Mouse (Mus musculus) hindbrain, embryonic 16.5 days (tissue): ENCODE measurements around the gene Slc8a1. TPM values are rescaled to one million over a fixed set of nuclear protein-coding genes. Genes with fewer than 3 reads are reported as not detected.

Experiments
- ATAC-seq: fragments of 200-750 bp; cut with Nextera tagmentation; 2 replicates; pipeline ENCODE4 v1.8.0; 2017; ENCODE audit warnings: moderate TSS enrichment, moderate library complexity
- H3K27ac ChIP-seq: fragments of 300-500 bp; sonication (generic); 2 replicates; pipeline ENCODE4 v1.5.1; 2014; ENCODE audit warnings: low read depth, mild to moderate bottlenecking, control low read depth, low read length, moderate library complexity
- H3K27me3 ChIP-seq: fragments of 300-500 bp; sonication (generic); replicated peaks from 2 replicates; pipeline ENCODE4 v1.6.1; 2014; ENCODE audit warnings: low read length; ENCODE audit not compliant: control insufficient read depth, insufficient read depth
- H3K36me3 ChIP-seq: fragments of 300-500 bp; sonication (generic); 2 replicates; pipeline ENCODE4 v1.6.1; 2014; ENCODE audit warnings: mild to moderate bottlenecking, low read length, moderate library complexity, mixed read lengths; ENCODE audit not compliant: control insufficient read depth, insufficient read depth
- H3K4me1 ChIP-seq: fragments of 300-500 bp; sonication (generic); 2 replicates; pipeline ENCODE4 v1.6.1; 2014; ENCODE audit warnings: low read depth, low read length; ENCODE audit not compliant: control insufficient read depth, insufficient read depth
- H3K4me2 ChIP-seq: fragments of 300-500 bp; sonication (generic); 2 replicates; pipeline ENCODE4 v1.6.1; 2014; ENCODE audit warnings: mild to moderate bottlenecking, low read length, control low read depth, moderate library complexity
- H3K4me3 ChIP-seq: fragments of 300-500 bp; sonication (generic); 2 replicates; pipeline ENCODE4 v1.5.1; 2014; ENCODE audit warnings: mild to moderate bottlenecking, low read length, control low read depth, moderate library complexity
- H3K9ac ChIP-seq: fragments of 300-500 bp; sonication (generic); 2 replicates; pipeline ENCODE4 v1.6.1; 2014; ENCODE audit warnings: low read depth, mild to moderate bottlenecking, control low read depth, low read length, moderate library complexity
- H3K9me3 ChIP-seq: fragments of 300-500 bp; sonication (generic); 2 replicates; pipeline ENCODE4 v1.6.1; 2014; ENCODE audit warnings: mild to moderate bottlenecking, low read length, moderate library complexity; ENCODE audit not compliant: control insufficient read depth
- WGBS: fragments of 180-500 bp; shearing (Covaris S2); extraction: QIAGEN DNeasy Blood & Tissue Kit; methylation state at CpG from one replicate; pipeline ENCODE4 v1.1.7; 2014; 5-methylcytosine and 5-hydroxymethylcytosine counted together
- polyA plus RNA-seq: library from polyadenylated mRNA; unstranded; fragments of >200 nt; fragmentation: Nextera tagmentation; extraction: Ambion mirVana; gene quantifications from 2 replicates; pipeline ENCODE4 v1.2.1, GENCODE M21; 2015

Slc8a1 gene
- polyA plus RNA-seq, 1 experiment from 2014 or later: 19.7 TPM

DNA sequence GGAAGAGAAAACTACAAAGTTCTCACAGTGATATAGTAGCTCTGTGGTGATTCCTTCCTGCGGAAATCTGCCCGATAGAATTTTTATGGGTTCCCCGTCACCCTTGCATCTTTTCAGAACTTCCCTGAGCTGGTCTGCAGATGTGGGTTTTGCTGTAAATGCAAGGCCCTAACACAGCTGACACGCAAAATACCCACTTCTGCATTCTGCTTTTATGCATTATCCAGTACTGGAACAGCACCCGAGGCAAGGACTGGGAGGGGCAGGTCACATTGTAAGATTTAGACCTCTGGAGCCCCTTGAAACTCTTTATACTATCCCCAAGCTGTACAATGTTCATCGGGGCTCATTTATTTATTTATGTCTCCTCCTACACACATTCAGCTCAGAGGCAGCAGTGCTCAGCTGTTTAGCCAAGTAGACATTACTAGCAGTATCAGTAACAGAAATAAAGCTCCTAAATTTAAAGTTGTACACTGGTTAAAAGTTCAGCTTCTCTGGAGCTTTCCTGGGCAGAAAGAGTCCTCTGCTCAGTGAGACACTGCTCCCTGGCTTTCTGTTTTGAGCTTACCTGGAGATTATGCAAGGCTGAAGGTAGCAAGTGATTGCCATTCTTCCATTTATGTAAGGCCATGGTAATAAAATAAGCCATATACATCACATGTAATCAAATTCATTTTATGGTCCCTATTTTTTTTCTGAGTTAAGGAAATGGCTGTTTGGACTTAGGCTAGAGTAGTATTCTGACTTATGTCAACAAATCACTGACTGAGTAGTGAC is 186.1 kb downstream of the Slc8a1 start:
- no peak overlapping the region for H3K4me2 ChIP-seq
- no peaks in the 10 kb centered on the region for H3K36me3 ChIP-seq
- H3K27me3 ChIP-seq: no peaks in the 10 kb centered on the region
- 78% methylated on average over 6 of the region's 6 CpGs for WGBS
- no peak overlapping the region for H3K4me3 ChIP-seq
- H3K4me1 ChIP-seq: no peaks in the 10 kb centered on the region
- H3K27ac ChIP-seq: no peak overlapping the region
- no peak for ATAC-seq
- no peak overlapping the region for H3K9ac ChIP-seq
- no peaks in the 10 kb centered on the region for H3K9me3 ChIP-seq

DNA sequence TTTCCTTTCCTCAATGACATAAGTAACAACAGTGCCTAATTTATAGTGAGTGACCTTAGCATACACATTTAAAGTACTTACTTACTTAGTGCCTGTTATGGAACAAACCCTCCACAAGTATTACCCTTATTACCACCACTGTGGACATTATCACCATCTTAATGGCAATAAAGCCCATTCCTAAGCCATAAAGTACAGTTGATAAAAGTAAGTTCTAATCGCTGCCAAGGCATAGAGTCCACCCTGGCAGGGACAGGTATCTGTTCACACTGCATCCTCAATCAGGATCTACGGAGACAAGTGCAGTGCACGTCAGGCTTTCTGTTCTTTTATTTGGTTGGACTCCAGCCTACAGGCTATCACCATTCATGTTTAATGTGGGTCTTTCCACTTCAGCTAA is 187.3 kb downstream of the Slc8a1 start:
- no peak overlapping the region for H3K9ac ChIP-seq
- no peak for ATAC-seq
- H3K4me3 ChIP-seq: no peak overlapping the region
- H3K9me3 ChIP-seq: no peaks in the 10 kb centered on the region
- H3K4me1 ChIP-seq: no peaks in the 10 kb centered on the region
- H3K36me3 ChIP-seq: no peaks in the 10 kb centered on the region
- H3K4me2 ChIP-seq: no peak overlapping the region
- 84% methylated on average over 3 of the region's 3 CpGs for WGBS
- no peak overlapping the region for H3K27ac ChIP-seq
- no peaks in the 10 kb centered on the region for H3K27me3 ChIP-seq

DNA sequence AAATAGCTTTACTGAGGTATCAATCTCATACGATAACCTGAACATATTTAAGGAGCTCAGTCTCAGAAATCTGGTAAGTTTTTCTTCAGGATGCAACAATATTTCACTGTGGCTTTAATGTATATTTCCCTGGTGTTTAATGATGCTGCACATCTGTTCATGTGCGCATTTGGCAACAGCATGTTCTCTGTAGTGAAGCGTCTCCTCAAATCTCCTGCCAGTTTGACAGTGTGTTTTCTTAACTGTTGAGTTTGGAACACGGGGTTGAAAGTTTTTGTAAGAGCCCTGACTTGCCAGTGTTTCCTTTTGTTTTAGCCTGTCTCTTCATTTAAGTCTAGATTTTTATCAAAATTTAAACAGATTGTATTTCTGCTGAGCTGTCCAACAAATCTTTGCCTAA is 190.2 kb downstream of the Slc8a1 start:
- ATAC-seq: no peak
- 62% methylated on average over 4 of the region's 4 CpGs for WGBS

DNA sequence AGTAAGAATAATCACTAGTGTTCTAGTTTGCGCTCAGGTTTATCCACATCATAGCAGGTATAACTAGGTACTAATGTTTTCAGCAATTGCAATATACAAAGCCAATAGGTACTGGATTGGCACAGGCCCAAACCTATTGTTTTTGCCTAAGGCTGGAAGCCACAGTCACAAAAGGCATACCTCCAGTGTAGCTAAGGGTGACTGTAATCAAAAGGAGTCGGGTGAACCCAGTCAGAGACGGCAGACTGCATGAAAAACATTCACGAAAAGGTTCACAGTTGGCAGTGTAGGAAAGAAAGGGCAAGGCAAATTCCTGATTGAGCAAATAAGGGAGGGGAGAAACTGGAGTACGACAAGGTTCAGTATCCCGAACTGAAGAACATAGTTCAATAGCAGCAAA is 191.7 kb downstream of the Slc8a1 start:
- no peak overlapping the region for H3K27ac ChIP-seq
- H3K9ac ChIP-seq: no peak overlapping the region
- H3K4me1 ChIP-seq: no peaks in the 10 kb centered on the region; the same call in 1 of the 2 replicates
- no peak for ATAC-seq
- no peak overlapping the region for H3K4me2 ChIP-seq
- 49% methylated on average over 6 of the region's 6 CpGs for WGBS
- H3K27me3 ChIP-seq: no peaks in the 10 kb centered on the region
- H3K36me3 ChIP-seq: no peaks in the 10 kb centered on the region
- H3K9me3 ChIP-seq: no peaks in the 10 kb centered on the region
- H3K4me3 ChIP-seq: no peak overlapping the region

More for the DNA sequence above, 190.2 kb downstream of the Slc8a1 start:
- no peak overlapping the region for H3K4me3 ChIP-seq
- no peaks in the 10 kb centered on the region for H3K9me3 ChIP-seq
- H3K27ac ChIP-seq: no peak overlapping the region
- H3K4me2 ChIP-seq: no peak overlapping the region
- no peaks in the 10 kb centered on the region for H3K27me3 ChIP-seq
- no peaks in the 10 kb centered on the region for H3K36me3 ChIP-seq
- H3K9ac ChIP-seq: no peak overlapping the region
- H3K4me1 ChIP-seq: no peaks in the 10 kb centered on the region

DNA sequence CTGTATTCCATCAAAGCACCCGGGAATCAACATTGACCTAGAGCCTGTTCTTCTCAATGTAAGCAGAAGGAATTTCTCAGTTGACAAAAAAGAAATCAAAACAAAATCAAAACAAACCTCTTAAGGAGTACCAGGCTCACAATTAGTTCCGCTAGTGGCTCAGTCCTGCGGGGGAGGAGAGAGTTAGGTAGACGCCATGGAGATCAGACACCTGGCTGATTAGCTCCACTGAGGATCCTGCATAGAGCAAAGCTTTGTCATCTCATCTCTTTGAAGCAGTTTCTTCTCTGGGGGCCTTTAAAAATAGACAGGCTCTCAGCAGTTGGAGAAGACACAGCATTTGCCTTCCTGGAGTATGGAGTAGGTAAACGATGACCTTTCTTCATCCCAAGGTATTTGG is 192.2 kb downstream of the Slc8a1 start:
- Histone ChIP-seq H3K4me1 (no peaks in the 10 kb centered on the region; the same call in 1 of the 2 replicates), H3K9me3 (no peaks in the 10 kb centered on the region), H3K27me3 (no peaks in the 10 kb centered on the region), H3K27ac (no peak overlapping the region), H3K9ac (no peak overlapping the region), H3K4me2 (no peak overlapping the region), H3K36me3 (no peaks in the 10 kb centered on the region), H3K4me3 (no peak overlapping the region)
- ATAC-seq: no peak
- 80% methylated on average over 5 of the region's 5 CpGs for WGBS

DNA sequence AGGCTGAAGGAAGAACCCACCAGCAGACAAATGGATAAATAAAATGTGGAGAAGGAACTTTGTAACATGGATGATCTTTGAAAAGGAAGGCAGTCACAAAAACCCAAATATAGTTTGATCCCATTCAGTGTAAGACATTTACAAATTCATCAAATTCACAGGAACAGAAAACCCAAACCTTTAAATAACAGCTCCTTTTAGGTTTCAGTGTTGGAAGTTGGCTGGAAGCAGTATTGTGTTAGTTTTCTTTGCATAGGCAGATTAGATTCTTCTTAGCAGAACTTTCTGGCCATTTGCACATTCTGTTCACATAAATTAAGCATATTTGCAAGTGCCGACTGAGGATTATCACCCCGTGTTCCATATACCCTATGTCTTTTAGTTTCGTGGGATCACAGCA is 193.3 kb downstream of the Slc8a1 start:
- Histone ChIP-seq H3K36me3 (no peaks in the 10 kb centered on the region), H3K27me3 (no peaks in the 10 kb centered on the region), H3K9ac (no peak overlapping the region), H3K9me3 (no peaks in the 10 kb centered on the region), H3K4me1 (no peaks in the 10 kb centered on the region; the same call in 1 of the 2 replicates), H3K4me2 (no peak overlapping the region), H3K4me3 (no peak overlapping the region), H3K27ac (no peak overlapping the region)
- WGBS: 74% methylated on average over 3 of the region's 3 CpGs
- no peak for ATAC-seq

DNA sequence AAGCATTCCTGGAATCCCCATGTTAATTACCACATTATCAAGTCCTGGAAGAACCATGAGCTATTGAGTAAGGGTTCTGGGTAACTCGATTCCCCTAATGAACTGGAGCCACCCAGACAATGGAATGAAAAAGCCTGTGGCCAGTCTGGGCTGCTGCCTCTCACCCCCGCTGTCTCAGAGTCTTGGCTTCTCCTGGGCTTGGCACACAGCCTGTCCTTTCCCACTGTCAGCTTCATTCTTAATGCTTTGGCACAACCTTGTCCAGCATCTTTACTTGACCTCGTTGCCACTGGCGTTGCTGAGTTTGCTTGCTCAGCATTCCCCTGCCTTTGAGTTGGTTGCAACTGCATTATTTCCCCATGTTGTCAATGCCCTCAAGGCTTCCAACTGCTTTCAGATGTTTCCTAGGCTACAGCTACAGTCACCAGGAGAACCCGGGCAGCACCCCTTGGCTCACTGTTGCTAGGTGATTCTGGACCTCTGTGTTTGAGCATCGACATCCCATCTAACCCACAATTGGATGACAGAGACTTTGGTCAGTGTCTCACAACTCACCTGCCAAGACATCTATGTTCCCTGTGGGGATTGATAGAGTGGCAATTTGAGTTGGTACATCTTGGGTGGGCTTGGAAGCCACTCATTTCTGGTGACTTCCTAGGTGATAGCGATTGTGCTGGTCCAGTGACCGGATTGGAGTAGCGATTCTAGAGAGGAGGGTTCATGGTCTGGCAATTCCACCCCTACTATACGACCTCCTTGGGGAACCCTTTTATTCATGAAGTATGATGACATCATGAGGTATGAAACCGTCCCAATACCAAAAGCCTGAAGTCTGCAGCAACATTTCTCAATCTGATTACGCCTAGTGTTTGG is 195.6 kb downstream of the Slc8a1 start:
- peak; percentile 91 for ATAC-seq
- H3K27me3 ChIP-seq: no peaks in the 10 kb centered on the region
- H3K4me2 ChIP-seq: no peak overlapping the region
- H3K9ac ChIP-seq: no peak overlapping the region
- no peak overlapping the region for H3K4me3 ChIP-seq
- H3K4me1 ChIP-seq: peaks cover 7% of the 10 kb centered on the region
- WGBS: 54% methylated on average over 12 of the region's 12 CpGs
- no peaks in the 10 kb centered on the region for H3K9me3 ChIP-seq
- no peaks in the 10 kb centered on the region for H3K36me3 ChIP-seq
- 0 out of 2 replicates have a peak overlapping the region, but pooled peaks have one; percentile 29 for H3K27ac ChIP-seq

DNA sequence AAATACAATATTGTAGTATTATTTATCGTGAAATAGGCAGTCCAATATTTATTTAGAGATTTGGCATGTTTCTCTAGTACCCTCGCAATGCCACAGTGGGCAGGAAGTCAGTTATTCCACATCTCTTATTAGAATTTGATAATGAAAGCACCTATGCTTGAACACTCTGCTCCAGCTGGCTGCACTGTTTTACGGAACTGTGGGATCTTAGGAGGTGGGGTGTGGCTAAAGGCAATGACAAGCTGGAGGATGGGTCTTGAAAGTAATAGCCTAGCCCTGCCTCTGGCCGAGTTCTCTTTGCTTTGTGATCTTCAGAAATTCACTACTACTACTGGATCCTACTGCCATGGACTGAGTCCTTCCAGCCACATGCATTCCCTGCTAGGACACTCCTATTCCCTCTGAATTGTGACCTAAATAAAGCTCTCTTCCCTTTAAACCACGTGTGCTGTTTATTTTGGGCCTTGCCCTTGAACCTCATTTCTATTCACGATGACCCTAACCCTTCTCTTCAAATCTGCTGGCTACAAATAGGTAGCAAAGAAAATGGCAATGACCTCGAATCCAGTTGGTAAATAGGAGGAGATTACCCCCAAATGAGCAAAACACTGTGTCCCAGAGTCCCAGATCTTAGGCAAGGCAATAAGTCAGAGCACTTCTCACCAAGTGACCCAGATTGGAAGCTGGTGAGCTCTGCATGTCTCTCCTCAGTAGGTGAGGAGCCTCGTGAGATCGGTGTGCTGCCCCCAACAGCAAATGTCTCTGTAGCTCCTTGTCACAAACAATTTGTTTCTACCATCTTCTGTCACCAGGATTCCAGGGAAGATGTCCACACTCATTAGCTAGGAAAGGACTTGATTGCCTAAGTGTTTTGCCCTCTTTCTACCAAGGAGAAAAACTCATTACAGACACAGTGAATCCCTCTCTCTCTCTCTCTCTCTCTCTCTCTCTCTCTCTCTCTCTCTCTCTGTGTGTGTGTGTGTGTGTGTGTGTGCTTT is 199.7 kb downstream of the Slc8a1 start:
- no peaks in the 10 kb centered on the region for H3K9me3 ChIP-seq
- H3K4me3 ChIP-seq: no peak overlapping the region
- H3K27me3 ChIP-seq: no peaks in the 10 kb centered on the region
- no peak overlapping the region for H3K4me2 ChIP-seq
- no peak overlapping the region for H3K9ac ChIP-seq
- H3K36me3 ChIP-seq: no peaks in the 10 kb centered on the region
- 75% methylated on average over 9 of the region's 9 CpGs for WGBS
- no peak overlapping the region for H3K27ac ChIP-seq
- no peak for ATAC-seq
- H3K4me1 ChIP-seq: peaks cover 7% of the 10 kb centered on the region
